Mouse (Mus musculus): ENCODE data around the gene H2al2c.
"Not testable (repeated sequence)": the region's sequence is repeated elsewhere in the genome, so short reads cannot be mapped to it uniquely, and the experiment has no call there.

Gene H2al2c

GRCm38 (mm10) chrY:2598799-2599198 is at the start of gene H2al2c:
TSS of gene H2al2c (plus strand) at chrY:2599099.
- not testable (repeated sequence) for DNase-seq (ENCODE audit: low spot score in 2 of 2)
